1 mouse cellular context compared by ENCODE assay signal in the genomic region with DNA sequence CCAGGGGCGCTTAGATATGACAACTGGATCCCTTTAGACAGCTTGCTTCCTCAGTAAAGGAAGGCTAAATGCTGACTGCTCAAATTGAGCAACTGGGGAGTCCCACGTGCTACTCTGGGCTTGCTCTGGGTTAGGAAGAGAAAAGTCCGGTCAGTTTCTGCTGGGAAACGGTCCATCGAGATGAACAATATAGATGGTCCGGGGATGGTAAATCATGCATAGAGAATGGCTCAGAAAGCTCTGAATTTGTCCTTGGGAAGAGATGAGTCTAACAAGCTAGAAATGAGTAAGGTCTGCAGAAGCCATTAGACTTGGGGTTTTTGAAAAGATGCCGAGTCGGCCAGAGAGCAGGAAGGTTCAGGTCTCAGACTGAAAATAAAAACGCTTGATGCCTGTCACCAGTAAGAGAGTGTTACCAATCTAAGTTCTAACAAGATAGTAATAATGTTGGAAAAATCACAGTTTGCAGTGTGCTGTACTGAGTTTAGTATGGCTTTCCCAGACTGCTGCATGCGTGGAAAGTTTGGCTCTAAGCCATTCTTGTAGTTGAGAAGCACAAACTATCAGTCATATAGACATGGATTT.
TF ChIP-seq lines count a peak whose summit lies in the region.

No protein-coding gene starts in this region.

TF ChIP-seq in CH12.LX, 34 proteins besides CTCF, POLR2A, EP300 and RAD21 (continued from another document):
- TF ChIP-seq ZKSCAN1 (IDR thresholded peaks at IDR 0.05; ENCODE audit: borderline replicate concordance, low read depth, low read length): no peak
- peak; percentile 97 for TF ChIP-seq MEF2A (IDR thresholded peaks at IDR 0.05; ENCODE audit: borderline replicate concordance, low read depth, low read length)
- no peak; the same call in 1 of the 2 replicates for TF ChIP-seq HCFC1 (IDR thresholded peaks at IDR 0.05; ENCODE audit: low read depth, low read length)
- peak; percentile 81 for TF ChIP-seq ZNF384 (IDR thresholded peaks at IDR 0.05; ENCODE audit: low read depth, low read length)
- TF ChIP-seq ELF1 (IDR thresholded peaks at IDR 0.05; ENCODE audit: low read depth, low read length): peak; percentile 45
- TF ChIP-seq MAX (IDR thresholded peaks at IDR 0.05; ENCODE audit: low read length): peak; percentile 95
- peak; percentile 99 for TF ChIP-seq JUND (conservative IDR thresholded peaks at IDR 0.05; ENCODE audit: low read depth, low read length)
- peak; percentile 16 for TF ChIP-seq USF2 (conservative IDR thresholded peaks at IDR 0.05; ENCODE audit: low read depth, low read length)
- no peak; the same call in 1 of the 2 replicates for TF ChIP-seq SIN3A (IDR thresholded peaks at IDR 0.05; ENCODE audit: low read length)
- TF ChIP-seq NELFE (IDR thresholded peaks at IDR 0.05; ENCODE audit: low read depth, low read length): 0 out of 2 replicates have a peak, but pooled peaks have one; percentile 38
TF ChIP-seq in CH12.LX: peak in this region for 26.
